Mouse (Mus musculus) spleen, postnatal 4 days (tissue): Measurements from ENCODE around the gene Arl3.
A peak's percentile ranks its signal among the peaks of the same experiment; 100 is the strongest.

Experiments
- DNase-seq, 2 experiments: peaks; one replicate each; pipeline ENCODE4 v3.0.0; 2022; ENCODE audit warnings: low spot score in 2 of 2

Gene Arl3

DNA sequence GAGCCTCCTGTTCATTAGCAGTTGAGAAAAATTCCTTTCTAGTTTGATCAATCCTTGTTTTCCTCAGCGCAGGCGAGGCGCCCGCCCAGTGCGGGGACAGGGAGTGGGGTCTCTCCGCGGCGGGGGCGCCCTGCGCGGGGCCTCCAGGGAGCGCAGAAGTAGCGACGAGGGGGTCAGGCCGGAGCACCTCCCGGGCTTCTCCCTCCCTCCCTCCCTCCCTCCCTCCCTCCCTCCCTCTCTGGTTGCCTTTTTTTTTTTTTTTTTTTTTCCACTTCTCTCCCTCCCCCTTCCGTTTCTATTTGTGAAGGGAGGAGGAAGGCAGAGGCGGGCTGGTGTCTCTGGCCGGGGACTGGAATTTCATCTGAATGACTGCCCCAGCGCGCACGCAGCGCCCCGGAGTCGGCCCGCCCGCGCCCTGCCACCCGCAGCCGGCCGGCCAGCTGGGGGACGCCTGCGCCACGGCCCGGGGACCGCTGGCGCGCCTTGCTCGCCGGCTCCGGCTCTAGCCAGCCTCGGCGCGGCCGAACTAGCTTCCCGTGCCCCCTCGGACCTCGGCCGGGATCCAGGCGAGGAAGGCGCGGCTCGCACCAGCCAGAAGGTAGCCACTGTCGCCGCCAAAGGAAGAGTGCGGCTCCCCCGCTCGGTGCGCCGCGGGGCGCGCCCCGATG is 71.5 kb downstream of the Arl3 start, which contains the start of gene Trim8:
TSS of gene Trim8 (plus strand) at position 302 of the 668 bp plus-strand sequence.
- DNase-seq = peak; percentile 67 to 87

DNA sequence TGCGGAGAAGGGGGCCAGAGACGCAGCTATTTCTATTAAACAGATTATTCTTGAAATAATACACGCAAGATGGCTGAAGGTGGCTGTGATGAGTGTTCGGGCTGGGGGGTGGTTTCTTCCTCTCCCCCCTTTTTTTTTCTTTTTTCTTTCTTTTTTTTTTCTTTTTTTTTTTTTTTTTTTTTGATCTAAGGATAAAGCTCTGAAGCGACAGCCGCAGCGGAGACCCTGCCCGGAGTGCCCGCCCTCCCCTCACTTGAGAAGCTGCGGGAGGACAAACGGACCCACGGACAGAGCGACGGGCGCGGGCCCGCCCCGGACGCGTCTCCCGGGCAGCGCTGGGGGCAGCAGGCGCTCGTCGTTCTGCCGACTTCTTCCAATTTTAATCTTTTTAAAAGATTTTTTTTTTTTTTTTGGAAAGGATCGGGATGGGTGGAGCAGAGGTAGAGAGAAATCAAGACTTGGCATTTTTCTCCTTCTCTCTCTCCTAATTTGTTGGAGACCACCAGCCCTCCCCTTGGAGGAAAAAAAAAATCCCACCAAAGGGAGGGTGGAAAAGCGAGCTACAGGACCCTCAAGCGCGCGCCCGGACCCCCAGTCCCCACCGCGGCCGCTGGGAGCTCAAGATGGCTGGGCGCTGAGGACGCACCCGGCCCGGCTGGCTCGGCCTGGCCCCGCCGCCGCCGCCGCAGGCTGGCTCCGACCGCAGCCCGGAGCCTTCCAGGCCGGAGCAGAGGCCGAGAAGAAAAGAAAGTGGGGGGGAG is 72.2 kb downstream of the Arl3 start:
- DNase-seq = peak; percentile 52 to 82

DNA sequence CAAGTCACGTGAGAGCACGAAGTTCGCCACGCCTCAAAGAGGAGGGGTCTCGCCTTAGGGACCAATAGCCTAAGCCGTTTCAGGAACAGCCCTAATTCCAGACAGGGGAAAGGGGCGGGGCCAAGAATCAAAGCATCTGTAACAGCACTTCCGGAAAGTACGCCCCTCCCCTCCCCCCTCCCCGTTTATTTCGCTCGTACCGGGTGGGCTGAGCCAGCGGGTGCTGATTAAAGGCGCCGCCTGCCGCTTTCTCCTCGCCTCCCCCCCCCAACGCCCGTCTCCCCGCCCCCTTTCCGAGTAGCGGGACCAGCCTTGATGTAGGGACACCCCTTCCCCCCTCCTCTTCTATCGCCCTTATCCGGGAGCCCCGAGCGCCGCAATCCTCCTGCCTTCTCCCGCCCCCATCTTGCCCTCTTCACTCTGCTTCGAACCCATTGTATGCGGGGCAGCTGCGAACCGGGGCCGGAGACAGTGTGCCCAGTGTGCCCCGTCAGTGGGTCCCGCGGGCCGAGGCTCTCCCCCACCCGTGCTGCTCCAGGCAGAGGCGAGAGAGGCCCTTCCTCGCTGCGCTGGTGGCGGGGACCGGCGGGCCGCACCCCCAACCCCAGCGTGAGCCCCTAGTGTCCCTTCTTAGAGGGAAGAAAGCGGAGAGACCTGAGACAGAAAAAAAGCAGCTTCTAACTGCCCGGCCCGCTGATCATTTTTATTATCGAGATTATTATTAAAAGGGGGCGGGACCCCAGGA is 73.0 kb downstream of the Arl3 start:
- peak; percentile 94 for DNase-seq

DNA sequence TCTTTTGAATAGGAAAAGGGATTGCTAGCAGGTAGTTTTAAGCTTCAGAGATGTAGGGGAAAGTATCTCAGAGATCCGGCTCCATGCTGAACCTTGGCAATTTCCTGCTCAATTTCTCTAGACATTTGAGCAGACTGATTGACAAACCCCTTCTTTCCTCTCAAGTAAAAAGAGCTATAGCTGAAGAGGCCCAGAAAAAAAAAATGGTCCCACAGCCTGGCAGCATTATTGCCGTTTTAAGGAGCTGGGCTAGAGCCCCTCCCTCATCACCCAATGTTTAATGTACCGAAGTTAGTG is 73.5 kb downstream of the Arl3 start:
- DNase-seq = no peak

DNA sequence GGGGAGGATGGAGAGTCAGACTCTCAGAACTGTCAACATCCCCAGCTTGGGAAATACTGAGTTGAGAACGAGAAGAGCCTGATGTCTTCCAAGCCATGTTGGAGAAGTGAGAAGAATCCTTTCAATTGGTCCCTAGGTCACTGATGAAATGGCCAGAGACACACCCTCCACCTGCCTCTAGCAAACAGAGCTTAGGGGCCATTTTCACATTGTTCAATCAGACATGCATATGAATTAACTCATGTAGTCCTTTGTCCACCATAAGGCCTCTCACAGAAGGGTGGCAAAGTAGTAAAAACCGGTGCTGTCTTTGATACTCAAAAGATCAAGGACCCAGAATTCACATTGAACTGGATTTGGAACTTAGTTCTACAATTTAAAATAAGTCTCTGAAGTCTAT is 75.8 kb downstream of the Arl3 start:
- no peak for DNase-seq

DNA sequence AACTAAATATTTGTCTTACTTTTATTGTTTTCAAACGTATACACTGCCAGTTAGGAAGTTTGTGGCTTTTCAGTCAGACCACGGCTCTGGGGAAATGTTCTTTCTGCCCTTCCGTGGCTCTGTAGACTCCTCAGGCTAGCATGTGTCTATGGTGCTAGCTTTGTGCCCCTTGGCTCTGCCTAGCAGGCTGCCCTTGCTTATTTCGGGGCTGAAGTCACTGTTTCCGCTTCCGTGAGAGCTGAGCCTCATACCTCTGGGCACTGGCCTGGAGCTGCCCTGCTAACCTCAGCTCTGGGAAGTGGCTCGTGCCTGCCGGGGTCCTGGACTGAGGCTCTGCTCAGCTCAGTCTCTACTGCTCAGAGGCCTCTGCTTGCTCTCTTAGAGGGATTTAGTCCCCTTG is 77.9 kb downstream of the Arl3 start:
- no peak for DNase-seq

DNA sequence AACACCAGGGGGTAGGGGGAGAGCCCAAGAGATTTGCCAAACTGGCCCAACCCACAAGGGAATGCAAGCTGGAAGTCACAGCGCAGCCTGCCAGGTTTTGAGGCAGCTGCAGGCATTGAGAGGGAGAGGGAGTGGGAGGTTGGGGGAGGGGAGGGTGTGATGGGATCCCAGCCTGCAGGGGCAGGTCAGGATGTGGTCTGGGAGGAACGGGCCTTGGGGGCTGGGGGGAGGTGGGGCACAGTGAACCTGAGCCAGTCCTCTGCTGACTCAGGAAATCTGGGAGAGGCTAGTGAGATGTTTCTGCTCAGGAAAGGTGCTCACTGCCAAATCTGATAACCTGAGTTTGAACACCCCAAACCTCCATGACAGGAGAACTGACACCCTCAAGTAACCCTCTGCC is 82.4 kb downstream of the Arl3 start:
- no peak for DNase-seq

DNA sequence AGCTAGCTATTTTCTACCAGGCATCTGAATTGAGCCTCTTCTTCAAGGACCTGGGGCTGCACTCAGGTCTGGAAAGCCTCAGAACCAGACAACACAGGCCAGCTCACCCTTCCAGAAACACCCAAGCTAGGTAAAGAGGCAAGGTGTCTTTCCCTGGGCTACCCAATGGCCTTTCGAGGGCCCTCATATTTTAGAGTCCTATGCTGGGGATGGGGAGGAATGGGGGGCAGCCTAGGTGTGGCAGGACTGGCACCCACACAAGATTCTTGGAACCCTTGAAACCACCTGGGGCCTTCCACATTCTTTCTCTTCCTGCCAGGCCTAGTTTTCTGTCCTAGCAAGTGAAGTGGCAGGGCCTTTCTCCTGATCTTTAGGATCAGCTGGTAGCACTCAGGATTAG is 83.5 kb downstream of the Arl3 start:
- no peak for DNase-seq

DNA sequence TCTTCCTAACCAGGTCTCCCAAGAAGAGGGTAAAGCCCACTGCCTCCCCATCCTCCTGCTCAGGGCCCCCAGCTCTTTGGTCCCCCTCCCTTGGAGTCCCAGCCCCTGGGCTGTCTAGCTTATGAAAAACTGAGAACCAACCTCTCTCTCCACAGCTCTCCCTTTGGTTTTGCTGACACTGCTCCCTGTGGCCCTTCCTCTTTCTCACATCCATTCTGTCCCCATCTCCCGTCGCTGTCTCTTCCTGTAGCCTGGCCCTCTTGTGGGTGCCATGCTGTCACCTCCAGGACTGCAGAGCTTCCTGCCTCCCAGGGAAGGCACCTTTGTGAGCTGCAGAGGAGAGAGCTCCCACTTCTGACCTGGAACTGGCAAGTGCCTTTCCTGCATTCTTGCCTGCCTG is 86.3 kb downstream of the Arl3 start:
- DNase-seq = no peak

DNA sequence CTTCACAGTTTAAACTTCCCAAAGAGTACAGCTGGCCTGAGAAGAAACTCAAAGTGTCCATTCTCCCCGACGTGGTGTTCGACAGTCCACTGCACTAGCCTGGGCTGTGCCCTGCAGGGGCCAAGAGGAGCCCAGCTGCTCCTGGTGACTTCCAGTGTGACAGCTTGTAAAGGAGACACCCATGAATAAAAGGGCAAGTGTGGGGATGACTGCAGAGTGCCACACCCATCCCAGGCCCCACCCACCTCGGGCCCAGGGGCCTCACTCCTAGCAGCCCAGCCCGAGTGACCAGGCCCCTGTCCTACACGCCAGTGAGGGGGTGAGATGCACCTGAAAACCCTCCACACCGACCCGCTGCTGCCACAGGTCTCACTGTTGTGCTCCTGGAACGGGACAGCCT is 87.2 kb downstream of the Arl3 start:
- DNase-seq = no peak

DNA sequence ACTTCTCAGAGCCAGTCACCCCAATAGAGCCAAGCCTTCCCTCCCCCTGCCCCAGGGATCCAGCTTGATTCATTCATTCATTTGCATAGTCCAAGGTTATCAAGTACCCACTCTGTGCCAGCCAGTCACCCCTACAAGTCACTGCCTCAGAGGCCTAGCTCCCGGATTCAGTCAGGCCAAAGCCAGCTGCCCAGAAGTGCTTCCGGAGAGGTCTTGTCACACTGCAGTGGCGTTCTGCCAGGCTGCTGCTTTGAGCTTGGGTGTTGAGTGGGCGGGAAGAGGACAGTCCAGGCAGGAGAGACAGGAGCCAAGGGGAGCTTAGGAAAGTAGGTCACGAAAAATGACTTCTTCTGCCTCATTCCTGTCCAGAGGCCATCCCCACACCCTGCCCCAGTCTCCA is 88.5 kb downstream of the Arl3 start:
- DNase-seq = no peak

DNA sequence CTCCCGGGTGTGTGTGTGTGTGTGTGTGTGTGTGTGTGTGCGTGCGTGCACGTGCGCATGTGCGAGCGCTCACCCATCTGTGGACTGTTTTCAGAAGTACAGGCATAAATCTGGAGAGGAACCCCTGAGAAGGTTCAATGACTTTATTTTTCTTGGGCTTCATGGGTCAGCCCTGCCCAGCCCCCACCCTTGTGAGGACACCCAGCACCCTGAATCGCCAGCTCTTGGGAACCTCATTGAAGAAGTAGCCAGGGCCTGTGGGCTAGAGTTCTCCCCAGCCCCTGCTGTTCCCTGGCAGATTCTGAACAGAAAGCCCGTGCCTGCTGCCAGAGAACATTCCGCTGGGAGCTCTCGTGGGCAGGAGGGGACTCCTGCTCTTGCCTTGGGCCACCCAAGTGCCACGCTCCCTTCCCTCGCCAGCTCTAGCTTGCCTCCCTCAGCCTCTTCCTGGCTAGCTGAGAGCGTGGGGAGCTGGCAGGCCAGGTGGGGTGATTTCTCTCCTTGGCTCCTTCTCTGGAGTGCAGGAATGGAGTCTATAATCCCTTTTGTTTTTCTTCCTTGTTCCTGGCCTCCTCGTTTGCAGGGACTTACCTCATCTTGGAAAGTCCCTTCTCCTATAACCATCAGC is 89.2 kb downstream of the Arl3 start:
- no peak for DNase-seq

DNA sequence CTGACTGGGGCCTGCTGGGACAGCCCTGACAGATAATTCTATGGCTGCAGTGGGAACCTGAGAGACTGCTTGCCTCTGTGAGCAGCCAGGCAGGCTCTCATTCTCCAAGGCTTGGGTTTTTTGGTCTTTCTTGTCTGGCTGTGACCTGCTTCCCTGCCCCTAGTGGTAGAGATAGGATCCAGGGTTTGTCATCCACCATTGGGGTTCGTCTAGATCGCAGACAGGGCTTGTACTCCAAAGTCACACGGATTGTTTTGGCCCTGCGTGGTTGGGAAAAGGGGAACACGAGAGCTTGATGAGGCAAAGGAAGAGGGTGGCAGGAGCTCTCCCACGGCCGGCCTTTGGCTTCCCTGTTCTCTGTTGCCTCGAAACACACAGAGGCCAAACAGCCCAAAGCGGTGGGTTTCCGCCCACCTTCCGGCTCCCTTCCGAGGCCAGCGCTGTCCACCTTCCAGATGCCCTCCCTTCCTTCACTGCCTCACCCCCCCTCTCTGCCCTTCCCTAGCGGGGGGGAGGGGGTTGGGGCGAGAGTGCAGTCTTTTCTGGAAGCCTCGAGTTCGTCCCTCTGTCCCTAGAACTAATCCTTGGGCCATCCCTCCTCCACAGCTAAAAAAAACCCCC is 90.0 kb downstream of the Arl3 start:
- DNase-seq = no peak

DNA sequence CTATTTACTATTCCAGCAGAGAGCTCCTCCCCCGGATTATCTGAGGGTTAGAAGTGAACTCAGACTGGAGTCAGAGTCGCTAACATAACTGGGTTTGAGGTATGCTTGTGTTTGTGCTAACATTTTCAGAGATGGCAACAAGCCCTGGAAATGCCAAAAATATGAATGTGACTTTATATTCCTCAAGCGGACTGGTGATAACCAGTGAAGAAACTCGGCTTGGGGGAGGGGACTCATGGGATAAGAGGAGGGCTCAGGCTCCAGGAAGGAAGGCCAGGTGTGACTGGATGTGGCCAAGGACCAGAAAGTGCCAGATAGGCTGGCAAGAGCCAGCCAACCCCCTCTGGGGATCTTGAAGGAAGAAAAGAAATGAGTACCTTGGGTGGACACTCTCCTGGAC is 91.2 kb downstream of the Arl3 start:
- DNase-seq = no peak

DNA sequence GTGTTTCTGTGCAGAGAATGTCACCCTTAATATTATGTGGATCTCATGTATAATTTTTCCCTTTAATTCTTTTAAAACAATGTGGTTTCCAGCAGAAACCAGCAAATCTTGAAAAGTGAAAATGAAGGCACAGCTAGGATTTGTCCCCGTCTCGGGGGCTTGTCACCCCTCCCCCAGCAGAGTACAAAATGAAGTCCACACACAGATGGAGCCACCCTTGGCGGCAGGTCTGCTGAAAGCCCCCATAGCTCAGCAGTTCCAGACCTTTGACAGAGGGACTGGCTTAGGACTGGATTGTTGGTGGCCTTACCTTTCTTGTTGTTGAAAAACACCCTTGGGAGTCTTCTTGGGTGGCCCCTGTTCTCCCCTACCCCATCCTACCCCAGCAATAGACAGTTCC is 91.6 kb downstream of the Arl3 start:
- no peak for DNase-seq
